Mouse (Mus musculus) small intestine, adult 2 months (tissue): Measurements from ENCODE around the gene Fis1. TPM values are rescaled to one million over a fixed set of nuclear protein-coding genes. Genes with fewer than 3 reads are reported as not detected.

Experiments
- H3K27ac ChIP-seq: fragments of 200-500 bp; 2 replicates; pipeline ENCODE4 v1.5.1; 2012; ENCODE audit warnings: low read depth, low read length, control low read depth, inconsistent platforms; ENCODE audit not compliant: insufficient read depth
- H3K27me3 ChIP-seq: fragments of 200-500 bp; 2 replicates; pipeline ENCODE4 v1.6.1; 2012; ENCODE audit warnings: mild to moderate bottlenecking, moderate library complexity, low read length, inconsistent platforms; ENCODE audit not compliant: control insufficient read depth, insufficient read depth
- H3K36me3 ChIP-seq: fragments of 200-500 bp; 2 replicates; pipeline ENCODE4 v1.6.1; 2012; ENCODE audit warnings: mild to moderate bottlenecking, low read length, control low read depth, inconsistent platforms; ENCODE audit not compliant: control insufficient read depth, insufficient read depth
- H3K4me1 ChIP-seq: fragments of 200-500 bp; 2 replicates; pipeline ENCODE4 v1.6.1; 2012; ENCODE audit warnings: low read length, inconsistent platforms, mixed read lengths; ENCODE audit not compliant: control insufficient read depth, insufficient read depth, insufficient read length
- H3K4me3 ChIP-seq: fragments of 200-500 bp; 2 replicates; pipeline ENCODE4 v1.5.1; 2012; ENCODE audit warnings: low read depth, mild to moderate bottlenecking, control low read depth, inconsistent platforms, low read length, moderate library complexity
- CTCF ChIP-seq: fragments of 200-500 bp; IDR thresholded peaks from 2 replicates; pipeline ENCODE4 v1.5.1; 2012; ENCODE audit warnings: low read depth, mild to moderate bottlenecking, control low read depth, inconsistent platforms, low read length, moderate library complexity, mixed read lengths; ENCODE audit not compliant: insufficient replicate concordance, insufficient read length; ENCODE audit errors: extremely low read depth
- POLR2A ChIP-seq: fragments of 200-500 bp; IDR thresholded peaks from 2 replicates; pipeline ENCODE4 v1.6.1; 2012; ENCODE audit warnings: low read depth, mild to moderate bottlenecking, control low read depth, inconsistent platforms, low read length, moderate library complexity
- WGBS: fragments of 180-500 bp; shearing (Covaris S2); methylation state at CpG from one replicate; pipeline ENCODE4 v1.1.7; 2018; 5-methylcytosine and 5-hydroxymethylcytosine counted together
- polyA plus RNA-seq: library from polyadenylated mRNA; depleted of rRNA; stranded (reverse); fragments of >200 nt; gene quantifications from 2 replicates; pipeline ENCODE4 v1.2.3, GENCODE M21; 2012

Gene Fis1
- polyA plus RNA-seq, 1 experiment, result 261 TPM

- H3K27me3 ChIP-seq, result no peaks in the 10 kb centered on the region
- peaks cover 50% of the 10 kb centered on the region for H3K4me1 ChIP-seq
- peak; percentile 62; the same call in 1 of the 2 replicates for TF ChIP-seq POLR2A
- TF ChIP-seq CTCF, result no peak
- H3K36me3 ChIP-seq, result peaks cover 14% of the 10 kb centered on the region
- WGBS, result under 1% methylated on average over 20 of the region's 20 CpGs
- peak overlapping the region; percentile 89 for H3K27ac ChIP-seq
- H3K4me3 ChIP-seq, result peak overlapping the region; percentile 81
These were observed 8.9 kb downstream of the Fis1 start for GRCm38 (mm10) chr5:136961983-136962461.

GRCm38 (mm10) chr5:136962501-136962900 lies 9.4 kb downstream of the Fis1 start:
- Histone ChIP-seq H3K27ac (peak overlapping the region; percentile 89), H3K4me3 (peak overlapping the region; percentile 81), H3K4me1 (peaks cover 47% of the 10 kb centered on the region), H3K27me3 (no peaks in the 10 kb centered on the region), H3K36me3 (peaks cover 14% of the 10 kb centered on the region)
- TF ChIP-seq CTCF (peak; percentile 98; the same call in 1 of the 2 replicates), POLR2A (no peak)
- WGBS, result under 1% methylated on average over 10 of the region's 10 CpGs

DNA sequence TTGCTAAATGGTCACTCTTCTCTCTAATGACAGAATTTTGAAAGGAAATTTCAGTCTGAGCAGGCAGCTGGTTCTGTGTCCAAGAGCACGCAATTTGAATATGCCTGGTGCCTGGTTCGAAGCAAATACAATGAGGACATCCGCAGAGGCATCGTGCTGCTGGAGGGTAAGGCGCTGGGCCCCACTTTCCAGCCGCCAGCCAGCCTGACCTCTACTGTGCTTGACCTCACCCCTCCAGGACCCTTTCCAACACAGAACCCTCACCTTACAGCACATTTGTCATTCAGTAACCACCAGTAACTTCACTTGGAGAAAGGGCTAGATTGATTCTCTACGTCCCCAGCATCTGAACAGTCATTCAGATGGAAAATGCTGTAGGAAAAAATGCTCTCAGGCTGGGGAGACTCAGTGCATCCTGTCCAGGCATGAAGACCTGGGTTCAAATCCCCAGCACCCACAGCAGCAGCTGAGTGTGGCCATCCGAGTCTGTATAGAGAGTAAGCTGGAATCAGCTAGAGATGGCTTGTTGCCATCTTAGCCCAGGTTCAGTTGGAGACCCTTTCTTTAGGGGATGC lies 10.0 kb downstream of the Fis1 start:
- peaks cover 14% of the 10 kb centered on the region for H3K36me3 ChIP-seq
- H3K27me3 ChIP-seq, result no peaks in the 10 kb centered on the region
- H3K27ac ChIP-seq, result peak overlapping the region; percentile 89
- H3K4me1 ChIP-seq, result peaks cover 47% of the 10 kb centered on the region
- WGBS, result 69% methylated on average over 8 of the region's 8 CpGs
- peak overlapping the region; percentile 81 for H3K4me3 ChIP-seq
- TF ChIP-seq CTCF (no peak), POLR2A (no peak)

- Histone ChIP-seq H3K4me1 (peaks cover 38% of the 10 kb centered on the region), H3K4me3 (peak overlapping the region; percentile 60), H3K27ac (peak overlapping the region; percentile 99), H3K36me3 (peaks cover 14% of the 10 kb centered on the region), H3K27me3 (no peaks in the 10 kb centered on the region)
- 20% methylated on average over 9 of the region's 9 CpGs for WGBS
- TF ChIP-seq CTCF (no peak), POLR2A (peak; percentile 66; the same call in 1 of the 2 replicates)
These were observed 12.1 kb downstream of the Fis1 start for GRCm38 (mm10) chr5:136965210-136965609.

DNA sequence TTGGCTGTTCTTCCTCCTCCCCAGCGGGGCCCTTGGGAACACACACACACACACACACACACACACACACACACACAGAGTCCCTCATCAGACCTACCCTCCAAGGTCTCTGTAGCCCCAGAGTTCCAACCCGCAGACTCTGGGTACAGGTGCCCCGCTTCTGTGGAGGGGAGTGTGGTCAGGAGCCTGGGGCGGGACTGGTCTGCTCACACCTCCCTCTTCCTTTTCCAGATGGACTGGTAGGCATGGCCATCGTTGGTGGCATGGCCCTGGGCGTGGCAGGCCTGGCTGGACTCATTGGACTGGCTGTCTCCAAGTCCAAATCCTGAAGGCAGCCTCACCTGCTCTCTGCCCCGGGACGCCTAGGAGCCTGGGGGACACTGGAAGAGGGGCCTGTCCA lies 12.6 kb downstream of the Fis1 start:
- H3K4me3 ChIP-seq, result peak overlapping the region; percentile 60
- H3K36me3 ChIP-seq, result peaks cover 14% of the 10 kb centered on the region
- peak; percentile 66 for TF ChIP-seq POLR2A
- TF ChIP-seq CTCF, result no peak
- no peaks in the 10 kb centered on the region for H3K27me3 ChIP-seq
- H3K27ac ChIP-seq, result peak overlapping the region; percentile 99
- H3K4me1 ChIP-seq, result peaks cover 38% of the 10 kb centered on the region
- 33% methylated on average over 8 of the region's 8 CpGs for WGBS

DNA sequence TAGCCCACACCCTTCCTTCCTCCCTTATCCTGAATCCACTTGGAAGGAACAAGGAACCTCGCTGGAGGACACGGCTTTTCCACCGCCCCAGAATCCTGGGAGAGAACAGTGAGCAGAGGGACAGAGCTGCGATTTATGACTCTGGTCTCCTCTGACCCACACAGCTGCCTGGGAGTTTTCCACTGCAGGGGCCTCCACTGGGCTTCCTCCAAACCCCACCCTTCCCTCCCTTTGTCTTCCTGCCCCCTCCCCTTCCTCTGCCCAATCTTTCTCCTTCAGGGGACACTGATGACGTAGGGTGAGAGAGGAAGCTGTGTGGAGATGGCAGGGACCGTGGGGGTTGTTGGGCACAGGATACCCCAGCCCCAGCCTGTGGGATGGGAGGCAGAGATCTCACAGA lies 13.3 kb downstream of the Fis1 start, which contains the start of gene Cldn15:
Cldn15 (plus strand) TSS at position 286 of the 400 bp plus-strand sequence.
- H3K4me1 ChIP-seq, result peaks cover 38% of the 10 kb centered on the region
- peaks cover 14% of the 10 kb centered on the region for H3K36me3 ChIP-seq
- H3K4me3 ChIP-seq, result peak within 1 kb of the TSS; percentile 84
- WGBS, result 12% methylated on average over 6 of the region's 6 CpGs
- no peaks in the 10 kb centered on the region for H3K27me3 ChIP-seq
- TF ChIP-seq POLR2A (no peak), CTCF (no peak)
- H3K27ac ChIP-seq, result peak within 1 kb of the TSS; percentile 99

GRCm38 (mm10) chr5:136966861-136967455 lies 13.9 kb downstream of the Fis1 start:
- no peaks in the 10 kb centered on the region for H3K27me3 ChIP-seq

More at GRCm38 (mm10) chr5:136966861-136967455, 13.9 kb downstream of the Fis1 start:
- 31% methylated on average over 4 of the region's 4 CpGs for WGBS
- Histone ChIP-seq H3K27ac (peak overlapping the region; percentile 99), H3K4me3 (peak overlapping the region; percentile 84), H3K36me3 (peaks cover 18% of the 10 kb centered on the region), H3K4me1 (peaks cover 33% of the 10 kb centered on the region)
- no peak for TF ChIP-seq POLR2A
